9 mouse cellular contexts compared by ENCODE assay signal in genomic region chr1:189879965-189880364, GRCm38 (mm10). TPM values are rescaled to one million over a fixed set of nuclear protein-coding genes. Genes with fewer than 3 reads are reported as not detected.
DNase-seq lines count a peak whose midpoint lies in the region; ATAC-seq and TF ChIP-seq lines count a peak whose summit lies in the region.
"Had no signal": no experiment of that assay in that cellular context is flagged by ENCODE, and none has a peak within 500 bp of the region (broad histone marks: within the 10 kb centered on the region; RNA-seq: fewer than 3 reads in every experiment).

No protein-coding gene starts in this region.

- TF ChIP-seq CTCF in lung, adult 2 months (IDR thresholded peaks at IDR 0.05; ENCODE audit: insufficient read depth, low read length) = no peak
- no peak for TF ChIP-seq CTCF in olfactory bulb, adult 2 months (IDR thresholded peaks at IDR 0.05; ENCODE audit: insufficient read depth, low read depth, low read length)

- H3K4me1 ChIP-seq in lung, adult 2 months (ENCODE audit: control insufficient read depth, insufficient read depth, low read length) = peaks cover 5% of the 10 kb centered on the region; the same call in 1 of the 2 replicates
- peaks cover 32% of the 10 kb centered on the region for H3K4me1 ChIP-seq in olfactory bulb, adult 2 months (ENCODE audit: control insufficient read depth, insufficient read depth, low read length)

- no peak overlapping the region for H3K4me3 ChIP-seq in lung, adult 2 months (replicated peaks; ENCODE audit: extremely low read depth, low read depth, low read length)
- no peak overlapping the region for H3K4me3 ChIP-seq in olfactory bulb, adult 2 months (ENCODE audit: insufficient read depth, low read depth, low read length)
- H3K4me3 ChIP-seq: hindbrain, embryonic 13.5 days had no signal

- WGBS in lung, adult 2 months = 30% methylated on average over 8 of the region's 8 CpGs
- WGBS in olfactory bulb, adult 2 months = 50% methylated on average over 8 of the region's 8 CpGs

- H3K27ac ChIP-seq in olfactory bulb, adult 2 months (ENCODE audit: insufficient read depth, low read depth, low read length) = peak overlapping the region; percentile 20; the same call in 1 of the 2 replicates
- H3K27ac ChIP-seq: hindbrain, embryonic 13.5 days had no signal

- no peak for ATAC-seq in erythroblast, adult 5-6 weeks (replicated peaks; ENCODE audit: low FRiP score, poor library complexity, severe bottlenecking)
- no peak for ATAC-seq in monocyte, adult 5-6 weeks (replicated peaks; ENCODE audit: insufficient number of reproducible peaks, low FRiP score, low TSS enrichment, poor library complexity, severe bottlenecking)

- TF ChIP-seq POLR2A in lung, adult 2 months (IDR thresholded peaks at IDR 0.05; ENCODE audit: borderline replicate concordance, extremely low read depth, low read depth, low read length) = no peak
- TF ChIP-seq POLR2A in olfactory bulb, adult 2 months (IDR thresholded peaks at IDR 0.05; ENCODE audit: insufficient read depth, low read depth, low read length) = no peak

- DNase-seq in lung, adult 18-20 months = peak; percentile 58 to 73
- DNase-seq in lung, adult 2 months = no peak
- DNase-seq in cerebellum, postnatal 25 days = peak; percentile 70 to 72
- peak; percentile 74 to 80 for DNase-seq in kidney, adult 8-10 months
- no peak for DNase-seq in spleen, adult 18-20 months

RNA-seq across cellular contexts. Expression of gene Smyd2, which starts 42.2 kb away (rescaled TPM):
- polyA plus RNA-seq in lung, adult 2 months (2012; rRNA removed) = 21.5 and 23.4 TPM in 2 replicates
- polyA plus RNA-seq in olfactory bulb, adult 2 months (2012; ENCODE audit: insufficient read depth, insufficient read length, low replicate concordance, missing spikeins) = not detected in 2 replicates
- total RNA-seq in erythroblast, adult 5-6 weeks (2015; ENCODE audit: low replicate concordance) = 12.1 and 19.4 TPM in 2 replicates
- total RNA-seq in erythroblast, adult 5-6 weeks (2017; ENCODE audit: low replicate concordance) = 6.6 and 17.6 TPM in 2 replicates
- total RNA-seq in monocyte, adult 5-6 weeks (2017) = 0.76 to 3.5 TPM (median 0.96 TPM) in 3 replicates

Comparison
In these comparisons a context has a peak if more than half of its experiments do, and no peak if none do; other contexts are left out.
1. DNase-seq: peak in lung, adult 18-20 months (2 of 2), cerebellum, postnatal 25 days (2 of 2) and kidney, adult 8-10 months (2 of 2); none in lung, adult 2 months (single experiment) and spleen, adult 18-20 months (0 of 2).